Mouse (Mus musculus) intestine, postnatal 0 days (tissue): ENCODE results near the gene Rtp2. TPM values are rescaled to one million over a fixed set of nuclear protein-coding genes. Genes with fewer than 3 reads are reported as not detected.

ENCODE experiments used
- ATAC-seq: fragments of 200-750 bp; cut with Nextera tagmentation; 2 replicates; pipeline ENCODE4 v1.8.0; 2017; ENCODE audit warnings: mild to moderate bottlenecking, moderate TSS enrichment, moderate library complexity
- H3K27ac ChIP-seq: fragments of 300-500 bp; sonication (generic); 2 replicates; pipeline ENCODE4 v1.5.1; 2014; ENCODE audit warnings: mild to moderate bottlenecking, low read depth, low read length, moderate library complexity
- H3K27me3 ChIP-seq: fragments of 300-500 bp; sonication (generic); replicated peaks from 2 replicates; pipeline ENCODE4 v1.6.1; 2014; ENCODE audit warnings: low read length, mixed read lengths; ENCODE audit not compliant: control insufficient read depth, insufficient read depth
- H3K36me3 ChIP-seq: fragments of 300-500 bp; sonication (generic); 2 replicates; pipeline ENCODE4 v1.6.1; 2014; ENCODE audit warnings: mild to moderate bottlenecking, moderate library complexity; ENCODE audit not compliant: control insufficient read depth, insufficient read depth
- H3K4me1 ChIP-seq: fragments of 300-500 bp; sonication (generic); replicated peaks from 2 replicates; pipeline ENCODE4 v1.6.1; 2014; ENCODE audit warnings: antibody characterized with exemption, low read length, mixed read lengths; ENCODE audit not compliant: control insufficient read depth, insufficient read depth
- H3K4me2 ChIP-seq: fragments of 300-500 bp; sonication (generic); replicated peaks from 2 replicates; pipeline ENCODE4 v1.6.1; 2014; ENCODE audit warnings: low read depth, mild to moderate bottlenecking, moderate library complexity
- H3K4me3 ChIP-seq: fragments of 300-500 bp; sonication (generic); 2 replicates; pipeline ENCODE4 v1.5.1; 2014; ENCODE audit warnings: low read depth, low read length
- H3K9ac ChIP-seq: fragments of 300-500 bp; sonication (generic); 2 replicates; pipeline ENCODE4 v1.6.1; 2014; ENCODE audit warnings: mild to moderate bottlenecking, low read depth, low read length
- H3K9me3 ChIP-seq: fragments of 300-500 bp; sonication (generic); 2 replicates; pipeline ENCODE4 v1.6.1; 2016; ENCODE audit warnings: mixed run types; ENCODE audit not compliant: control insufficient read depth
- CTCF ChIP-seq: sonication (generic); IDR thresholded peaks from 2 replicates; pipeline ENCODE4 v1.5.1; 2016; ENCODE audit warnings: low read depth, mild to moderate bottlenecking, control low read depth, antibody characterized with exemption, moderate library complexity
- WGBS: fragments of 180-500 bp; shearing (Covaris S2); extraction: QIAGEN DNeasy Blood & Tissue Kit; methylation state at CpG from one replicate; pipeline ENCODE4 v1.1.7; 2014; 5-methylcytosine and 5-hydroxymethylcytosine counted together
- polyA plus RNA-seq: library from polyadenylated mRNA; unstranded; fragments of >200 nt; fragmentation: Nextera tagmentation; extraction: Ambion mirVana; gene quantifications from 2 replicates; pipeline ENCODE4 v1.2.1, GENCODE M21; 2015

Rtp2 gene
- not detected in 2 replicates for polyA plus RNA-seq

DNA sequence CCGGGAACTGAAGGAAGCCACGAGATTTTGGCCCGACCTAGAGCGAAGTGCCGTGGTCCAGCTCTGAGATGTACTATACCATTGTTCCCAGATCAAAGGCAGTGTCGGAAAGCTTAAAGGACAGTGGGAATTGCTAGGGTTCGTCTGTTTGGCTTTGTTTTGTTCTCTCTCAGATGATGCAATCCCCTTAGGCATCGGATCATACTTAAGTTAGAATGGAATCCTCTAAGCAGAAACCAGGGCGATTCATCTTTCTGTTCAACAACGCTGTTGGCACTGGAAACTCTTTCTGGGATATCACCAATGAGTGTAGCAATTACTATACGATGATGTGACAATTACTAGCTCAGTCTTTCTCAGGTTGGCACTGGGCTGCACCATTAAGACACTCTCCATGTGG, at the start of gene Rtp2:
Gene Rtp2 (minus strand): TSS at position 101 of the 400 bp plus-strand sequence.
- Histone ChIP-seq H3K9ac (no peak within 1 kb of the TSS), H3K9me3 (no peaks in the 10 kb centered on the region), H3K36me3 (no peaks in the 10 kb centered on the region), H3K27me3 (no peaks in the 10 kb centered on the region), H3K4me1 (no peaks in the 10 kb centered on the region), H3K4me3 (no peak within 1 kb of the TSS), H3K4me2 (no peak within 1 kb of the TSS), H3K27ac (no peak within 1 kb of the TSS)
- WGBS, result 85% methylated on average over 11 of the region's 11 CpGs
- ATAC-seq, result no peak
- TF ChIP-seq CTCF, result no peak

DNA sequence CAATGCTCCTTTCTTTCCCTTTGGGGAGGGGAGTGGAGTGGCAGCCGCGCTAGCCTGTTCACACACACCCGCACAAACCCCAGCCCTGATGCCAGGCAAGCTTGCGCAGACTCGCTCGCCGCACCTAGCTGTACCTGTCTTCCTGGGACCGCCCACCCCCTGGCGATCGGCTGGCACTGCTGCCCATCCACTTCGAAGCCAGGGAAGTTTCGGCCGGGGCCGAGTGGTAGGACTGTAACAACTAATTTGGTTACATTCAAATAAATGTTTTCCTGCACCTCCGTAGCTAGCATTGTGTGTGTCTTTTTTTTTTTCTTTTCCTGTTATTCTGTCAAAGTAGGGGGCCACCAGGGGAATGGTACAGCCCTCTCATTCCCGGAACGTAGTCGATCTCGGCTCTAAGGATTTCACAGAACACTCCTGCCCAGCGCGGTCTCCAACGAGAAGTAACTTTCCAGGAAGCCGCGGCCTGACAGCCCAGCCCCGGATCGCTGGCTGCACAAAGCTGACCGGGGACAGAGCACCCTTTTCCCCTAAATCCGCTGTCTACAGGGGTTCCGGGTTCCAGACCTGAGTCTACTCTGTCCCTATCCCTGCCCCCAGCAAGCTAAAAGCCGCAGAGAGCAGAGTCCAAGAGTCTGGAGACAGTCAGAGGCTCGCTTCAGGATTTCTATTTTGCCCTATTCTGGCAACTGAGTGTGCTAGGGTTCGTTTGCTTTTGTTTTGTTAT, 49.0 kb upstream of the Rtp2 start:
- no peaks in the 10 kb centered on the region for H3K9me3 ChIP-seq
- peak overlapping the region; percentile 41 for H3K4me3 ChIP-seq
- peak overlapping the region; percentile 31; the same call in 1 of the 2 replicates for H3K27ac ChIP-seq
- ATAC-seq, result no peak
- no peaks in the 10 kb centered on the region for H3K4me1 ChIP-seq
- H3K9ac ChIP-seq, result peak overlapping the region; percentile 27
- 3% methylated on average over 32 of the region's 32 CpGs for WGBS
- peak; percentile 38; the same call in 1 of the 2 replicates for TF ChIP-seq CTCF
- no peaks in the 10 kb centered on the region for H3K36me3 ChIP-seq
- no peaks in the 10 kb centered on the region for H3K27me3 ChIP-seq
- peak overlapping the region; percentile 90 for H3K4me2 ChIP-seq

DNA sequence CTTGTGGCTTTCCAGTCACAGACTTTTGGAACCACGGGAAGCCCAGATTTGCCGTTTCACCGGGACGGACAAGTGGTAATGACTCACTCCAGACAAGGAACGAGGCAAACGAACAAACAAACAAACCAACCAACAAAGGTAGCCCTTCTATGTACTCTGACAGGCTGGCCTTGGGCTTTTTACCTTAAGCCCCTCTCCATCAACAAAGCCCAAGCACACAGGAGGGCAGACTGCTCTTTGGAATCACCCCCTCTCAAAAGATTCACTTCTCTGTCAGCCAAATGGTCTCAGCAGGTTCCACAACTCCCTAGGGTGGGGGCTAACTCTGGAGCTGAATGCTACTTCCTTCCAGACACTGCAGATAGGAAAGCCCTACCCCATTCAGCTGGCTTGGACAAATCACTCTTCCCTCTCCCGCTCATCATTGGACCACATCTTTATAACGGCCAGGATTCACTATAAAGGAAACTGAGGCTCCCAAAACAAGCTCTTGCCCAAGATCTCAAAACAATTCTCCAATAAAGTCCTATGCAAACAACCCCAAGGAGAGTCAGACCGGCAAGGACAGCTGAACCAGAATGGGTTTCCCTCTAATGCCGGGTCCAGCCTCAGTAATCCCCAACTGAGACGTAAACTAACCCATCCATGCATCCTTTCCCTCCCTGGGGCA, 48.1 kb upstream of the Rtp2 start:
- Histone ChIP-seq H3K4me1 (no peaks in the 10 kb centered on the region), H3K36me3 (no peaks in the 10 kb centered on the region), H3K4me3 (no peak overlapping the region), H3K9me3 (no peaks in the 10 kb centered on the region), H3K27ac (no peak overlapping the region), H3K27me3 (no peaks in the 10 kb centered on the region), H3K4me2 (peak overlapping the region; percentile 90), H3K9ac (no peak overlapping the region)
- no peak for ATAC-seq
- no peak for TF ChIP-seq CTCF
- WGBS, result 34% methylated on average over 11 of the region's 11 CpGs

DNA sequence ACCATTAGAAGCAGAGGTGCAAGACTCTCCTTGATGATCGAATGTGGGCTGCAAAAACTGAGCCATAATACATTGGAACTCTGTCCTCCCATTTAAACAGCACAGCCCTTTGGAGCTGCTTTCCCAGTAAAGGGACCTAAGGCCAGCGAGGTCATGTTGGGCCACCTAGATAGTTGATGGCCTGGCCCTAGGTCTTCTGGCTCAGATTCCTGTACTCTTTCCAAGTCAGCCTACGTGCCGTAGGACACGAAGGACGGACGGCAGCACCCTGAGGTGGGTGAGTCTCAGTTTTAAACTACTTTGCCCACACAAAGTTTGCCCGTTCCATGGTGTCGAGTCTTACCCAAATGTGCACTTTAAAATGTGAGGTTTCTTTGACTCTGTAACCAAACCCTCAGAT, 47.3 kb upstream of the Rtp2 start:
- Histone ChIP-seq H3K27me3 (no peaks in the 10 kb centered on the region), H3K9ac (no peak overlapping the region), H3K36me3 (no peaks in the 10 kb centered on the region; the same call in 1 of the 2 replicates), H3K27ac (no peak overlapping the region), H3K4me1 (no peaks in the 10 kb centered on the region), H3K4me3 (no peak overlapping the region), H3K9me3 (no peaks in the 10 kb centered on the region), H3K4me2 (no peak overlapping the region)
- 95% methylated on average over 9 of the region's 9 CpGs for WGBS
- no peak for ATAC-seq
- TF ChIP-seq CTCF, result no peak

DNA sequence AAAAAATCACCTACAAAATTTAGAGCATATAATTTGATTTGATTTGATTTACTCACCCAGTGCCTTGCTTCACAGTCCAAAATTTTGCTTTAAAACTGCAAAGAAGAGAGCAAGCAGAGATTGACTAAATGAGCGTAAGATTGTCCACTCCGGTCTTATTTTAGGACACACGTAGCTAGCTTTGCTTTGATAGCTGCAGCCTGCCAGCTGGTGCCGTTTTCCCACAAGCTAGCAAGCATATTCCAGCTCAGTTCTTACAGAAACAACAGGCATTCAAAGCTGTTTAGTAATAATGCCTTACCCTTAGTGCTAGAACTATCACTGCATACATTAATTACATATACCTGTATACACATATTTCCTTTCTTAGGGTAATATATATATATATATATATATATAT, 46.3 kb upstream of the Rtp2 start:
- Histone ChIP-seq H3K4me2 (no peak overlapping the region), H3K27ac (no peak overlapping the region), H3K27me3 (no peaks in the 10 kb centered on the region), H3K36me3 (no peaks in the 10 kb centered on the region; the same call in 1 of the 2 replicates), H3K9ac (no peak overlapping the region), H3K9me3 (no peaks in the 10 kb centered on the region), H3K4me3 (no peak overlapping the region), H3K4me1 (no peaks in the 10 kb centered on the region)
- WGBS, result 89% methylated on average over 4 of the region's 4 CpGs
- ATAC-seq, result no peak
- TF ChIP-seq CTCF, result no peak

DNA sequence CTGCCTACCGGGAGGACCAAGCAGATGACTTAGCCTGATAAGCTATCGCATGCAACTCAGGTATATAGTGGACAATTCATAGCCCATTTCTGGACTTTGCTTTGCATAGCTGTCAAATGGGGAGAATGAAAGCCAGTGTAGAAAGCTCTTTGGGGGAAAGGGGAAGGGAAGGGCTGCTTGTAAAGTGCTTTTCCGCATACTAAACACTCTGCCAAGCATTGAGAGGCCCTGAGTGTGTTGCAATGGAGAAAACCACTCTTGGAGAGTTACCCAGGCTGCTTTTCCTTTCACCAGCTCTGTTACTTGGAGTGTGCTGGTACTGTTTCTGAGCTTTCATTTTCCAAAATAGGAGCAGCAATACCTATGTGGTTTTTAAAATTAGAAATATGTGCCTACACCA, 45.5 kb upstream of the Rtp2 start:
- no peaks in the 10 kb centered on the region; the same call in 1 of the 2 replicates for H3K36me3 ChIP-seq
- H3K4me3 ChIP-seq, result no peak overlapping the region
- H3K4me2 ChIP-seq, result no peak overlapping the region
- no peak for TF ChIP-seq CTCF
- no peak for ATAC-seq
- no peak overlapping the region for H3K9ac ChIP-seq
- no peak overlapping the region for H3K27ac ChIP-seq
- H3K27me3 ChIP-seq, result no peaks in the 10 kb centered on the region
- WGBS, result 70% methylated on average over 3 of the region's 3 CpGs
- no peaks in the 10 kb centered on the region for H3K9me3 ChIP-seq
- H3K4me1 ChIP-seq, result no peaks in the 10 kb centered on the region
